ENCODE assay signal across 8 mouse cellular contexts in genomic region chr16:94527546-94527945, GRCm38 (mm10). TPM values are rescaled to one million over a fixed set of nuclear protein-coding genes. Genes with fewer than 3 reads are reported as not detected.
DNase-seq lines count a peak whose midpoint lies in the region; ATAC-seq and TF ChIP-seq lines count a peak whose summit lies in the region.

No protein-coding gene starts in this region.

- peak overlapping the region; percentile 92 for H3K27ac ChIP-seq in heart, embryonic 12.5 days (ENCODE audit: poor library complexity, severe bottlenecking)
- H3K27ac ChIP-seq in forebrain, embryonic 15.5 days (replicated peaks), result peak overlapping the region; percentile 97
- H3K27ac ChIP-seq in liver, embryonic 15.5 days (replicated peaks), result peak overlapping the region; percentile 94; the same call in 1 of the 2 replicates

- intact Hi-C loops in left cerebral cortex, postnatal 14 days (cut with DNase I), result loop anchor here (2.0 to 5.0 kb wide), 2 partner anchors 55 to 90 kb away; no protein-coding TSS in a partner anchor

- WGBS in heart, embryonic 12.5 days, result 51% methylated on average over 3 of the region's 3 CpGs
- 66% methylated on average over 3 of the region's 3 CpGs for WGBS in forebrain, embryonic 15.5 days
- 42% methylated on average over 3 of the region's 3 CpGs for WGBS in liver, embryonic 15.5 days (ENCODE audit: insufficient replicate concordance)

- H3K4me1 ChIP-seq in heart, embryonic 12.5 days (replicated peaks), result peaks cover 30% of the 10 kb centered on the region
- H3K4me1 ChIP-seq in E14TG2a.4 (replicated peaks; ENCODE audit: low read depth, low read length), result peaks cover 35% of the 10 kb centered on the region
- peaks cover 26% of the 10 kb centered on the region for H3K4me1 ChIP-seq in forebrain, embryonic 15.5 days
- H3K4me1 ChIP-seq in liver, embryonic 15.5 days (replicated peaks), result peaks cover 35% of the 10 kb centered on the region

- DNase-seq in heart, postnatal 4 days, result no peak
- DNase-seq in frontal cortex, postnatal 14 days (ENCODE audit: low spot score in 2 of 2), result no peak
- DNase-seq in left cerebral cortex, postnatal 14 days (ENCODE audit: low spot score in 2 of 2), result no peak
- no peak for DNase-seq in layer of hippocampus, postnatal 36 days

- peak overlapping the region; percentile 73 for H3K4me3 ChIP-seq in heart, embryonic 12.5 days
- peak overlapping the region; percentile 94 for H3K4me3 ChIP-seq in E14TG2a.4 (replicated peaks; ENCODE audit: low read length)
- peak overlapping the region; percentile 95 for H3K4me3 ChIP-seq in forebrain, embryonic 15.5 days
- peak overlapping the region; percentile 95 for H3K4me3 ChIP-seq in liver, embryonic 15.5 days (replicated peaks)

- H3K9ac ChIP-seq in heart, embryonic 12.5 days, result peak overlapping the region; percentile 80
- peak overlapping the region; percentile 87 for H3K9ac ChIP-seq in forebrain, embryonic 15.5 days (replicated peaks)
- peak overlapping the region; percentile 84 for H3K9ac ChIP-seq in liver, embryonic 15.5 days

- H3K36me3 ChIP-seq in heart, embryonic 12.5 days, result no peaks in the 10 kb centered on the region
- peaks cover 11% of the 10 kb centered on the region; the same call in 1 of the 2 replicates for H3K36me3 ChIP-seq in E14TG2a.4 (ENCODE audit: insufficient read depth, low read length)
- H3K36me3 ChIP-seq in forebrain, embryonic 15.5 days, result no peaks in the 10 kb centered on the region
- no peaks in the 10 kb centered on the region for H3K36me3 ChIP-seq in liver, embryonic 15.5 days (replicated peaks)

- ATAC-seq in heart, embryonic 12.5 days (ENCODE audit: insufficient number of reproducible peaks, low FRiP score), result no peak
- ATAC-seq in forebrain, embryonic 15.5 days (replicated peaks), result no peak
- no peak for ATAC-seq in liver, embryonic 15.5 days (ENCODE audit: insufficient read depth)

- H3K9me3 ChIP-seq in heart, embryonic 12.5 days (replicated peaks), result no peaks in the 10 kb centered on the region
- H3K9me3 ChIP-seq in E14TG2a.4 (ENCODE audit: low read length), result no peaks in the 10 kb centered on the region
- H3K9me3 ChIP-seq in forebrain, embryonic 15.5 days, result no peaks in the 10 kb centered on the region
- H3K9me3 ChIP-seq in liver, embryonic 15.5 days (replicated peaks), result no peaks in the 10 kb centered on the region

- H3K27me3 ChIP-seq in heart, embryonic 12.5 days (replicated peaks), result no peaks in the 10 kb centered on the region
- no peaks in the 10 kb centered on the region for H3K27me3 ChIP-seq in E14TG2a.4 (ENCODE audit: insufficient read depth, low read length)
- H3K27me3 ChIP-seq in forebrain, embryonic 15.5 days, result no peaks in the 10 kb centered on the region
- no peaks in the 10 kb centered on the region for H3K27me3 ChIP-seq in liver, embryonic 15.5 days

- H3K4me2 ChIP-seq in heart, embryonic 12.5 days, result peak overlapping the region; percentile 71
- peak overlapping the region; percentile 79 for H3K4me2 ChIP-seq in forebrain, embryonic 15.5 days (replicated peaks)
- H3K4me2 ChIP-seq in liver, embryonic 15.5 days, result peak overlapping the region; percentile 87

- no peak for TF ChIP-seq CTCF in E14TG2a.4 (conservative IDR thresholded peaks at IDR 0.05; ENCODE audit: low read length)

RNA-seq across cellular contexts. Expression of gene Vps26c, which starts 0.9 kb away (rescaled TPM):
- polyA plus RNA-seq in heart, embryonic 12.5 days (2016; fragmentation: Nextera tagmentation; extraction: Ambion mirVana), result 45.8 and 48.9 TPM in 2 replicates
- total RNA-seq in heart, postnatal 4 days (2021), result 10 to 100 TPM; 28.7 to 29.8 TPM
- polyA plus RNA-seq in forebrain, embryonic 15.5 days (2015; fragmentation: Nextera tagmentation; extraction: Ambion mirVana), result 76.1 and 78.8 TPM in 2 replicates
- polyA plus RNA-seq in liver, embryonic 15.5 days (2015; fragmentation: Nextera tagmentation; extraction: Ambion mirVana), result 19.2 and 20.6 TPM in 2 replicates
- 10 to 100 TPM; 28.4 to 31.0 TPM for total RNA-seq in left cerebral cortex, postnatal 14 days (2021)
- 10 to 100 TPM; 34.8 to 35.3 TPM for total RNA-seq in layer of hippocampus, postnatal 36 days (2021)

RNA-seq across cellular contexts. Expression of gene Dyrk1a, which starts 42.3 kb away (rescaled TPM):
- polyA plus RNA-seq in heart, embryonic 12.5 days (2016; fragmentation: Nextera tagmentation; extraction: Ambion mirVana), result 7.3 and 7.9 TPM in 2 replicates
- 100 to 1,000 TPM; 118 to 135 TPM for total RNA-seq in heart, postnatal 4 days (2021)
- 12.3 and 12.8 TPM in 2 replicates for polyA plus RNA-seq in forebrain, embryonic 15.5 days (2015; fragmentation: Nextera tagmentation; extraction: Ambion mirVana)
- polyA plus RNA-seq in liver, embryonic 15.5 days (2015; fragmentation: Nextera tagmentation; extraction: Ambion mirVana), result 4.3 and 4.4 TPM in 2 replicates
- 10 to 100 TPM; 87.3 to 91.2 TPM for total RNA-seq in left cerebral cortex, postnatal 14 days (2021)
- 10 to 100 TPM; 82.8 to 88.3 TPM for total RNA-seq in layer of hippocampus, postnatal 36 days (2021)
